Comparison of ENCODE assay signal across 36 mouse cellular contexts in the genomic region with DNA sequence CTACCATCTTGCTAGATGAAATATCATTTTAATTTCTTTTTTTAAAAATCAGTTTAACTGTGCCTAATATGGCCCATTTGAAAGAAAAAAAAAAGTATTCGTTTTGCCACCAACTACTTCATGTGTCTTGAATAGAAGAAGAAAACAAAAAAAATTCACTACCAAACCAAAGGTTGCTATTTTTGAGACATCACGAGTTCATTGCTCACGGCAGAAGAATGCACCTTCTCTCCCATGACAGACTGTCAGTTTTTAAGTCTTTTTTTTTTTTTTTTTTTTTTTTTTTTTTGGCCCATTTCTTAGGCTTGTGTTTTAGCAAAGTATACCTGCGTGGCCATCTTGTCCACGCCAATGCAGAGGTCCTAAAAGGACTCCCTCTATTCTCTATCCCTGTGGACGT. TPM values are rescaled to one million over a fixed set of nuclear protein-coding genes. Genes with fewer than 3 reads are reported as not detected.
"Had no signal": no experiment of that assay in that cellular context is flagged by ENCODE, and none has a peak within 500 bp of the region (broad histone marks: within the 10 kb centered on the region; RNA-seq: fewer than 3 reads in every experiment).

No protein-coding gene starts in this region.

- H3K4me3 ChIP-seq: gastrocnemius, adult 2 months; heart, adult 2 months; hindbrain, embryonic 10.5 days; hindbrain, embryonic 12.5 days; intestine, embryonic 15.5 days; kidney, embryonic 15.5 days; layer of hippocampus, adult 2 months; left cerebral cortex, adult 2 months; limb, embryonic 10.5 days; limb, embryonic 12.5 days; liver, embryonic 13.5 days; liver, embryonic 15.5 days had no signal

- H3K4me2 ChIP-seq: heart, embryonic 11.5 days; hindbrain, embryonic 12.5 days; hindbrain, embryonic 14.5 days; intestine, embryonic 15.5 days; kidney, embryonic 15.5 days; limb, embryonic 12.5 days; liver, embryonic 11.5 days; liver, embryonic 13.5 days; liver, embryonic 15.5 days had no signal

- H3K9me3 ChIP-seq: hindbrain, embryonic 10.5 days; hindbrain, embryonic 12.5 days; intestine, embryonic 15.5 days; kidney, embryonic 15.5 days; limb, embryonic 10.5 days; limb, embryonic 12.5 days; liver, embryonic 13.5 days; liver, embryonic 15.5 days had no signal

- H3K9ac ChIP-seq: hindbrain, embryonic 12.5 days; hindbrain, embryonic 14.5 days; intestine, embryonic 15.5 days; kidney, embryonic 15.5 days; limb, embryonic 12.5 days; liver, embryonic 13.5 days; liver, embryonic 15.5 days; liver, postnatal 0 days had no signal

- DNase-seq: gastrocnemius, adult 2 months; gastrocnemius, postnatal 10 days; gastrocnemius, postnatal 25 days; heart, adult 2 months; heart, postnatal 10 days; heart, postnatal 4 days; kidney, adult 18-20 months; kidney, adult 8-10 months; kidney, postnatal 25 days; kidney, postnatal 4 days; liver; liver, embryonic 13.5 days; liver, postnatal 0 days had no signal

- ATAC-seq: hindbrain, embryonic 16.5 days; inflammation-experienced regulatory T-cells, adult 6 months; intestine, embryonic 15.5 days; intestine, postnatal 0 days; liver, postnatal 0 days had no signal

- H3K4me1 ChIP-seq: liver, embryonic 13.5 days; liver, embryonic 15.5 days had no signal

- H3K27ac ChIP-seq: gastrocnemius, adult 2 months; heart, adult 2 months; hindbrain, embryonic 10.5 days; hindbrain, embryonic 12.5 days; hindbrain, embryonic 14.5 days; intestine, embryonic 15.5 days; kidney, embryonic 15.5 days; kidney, postnatal 0 days; layer of hippocampus, adult 2 months; left cerebral cortex, adult 2 months; limb, embryonic 10.5 days; limb, embryonic 12.5 days; liver, embryonic 13.5 days; liver, embryonic 15.5 days had no signal

- H3K27me3 ChIP-seq: hindbrain, embryonic 12.5 days; intestine, embryonic 15.5 days; kidney, embryonic 15.5 days; limb, embryonic 12.5 days; liver, embryonic 13.5 days; liver, embryonic 15.5 days had no signal

RNA-seq across cellular contexts. Expression of gene Nr1i2, which starts 50.5 kb away (rescaled TPM):
- total RNA-seq: gastrocnemius, adult 2 months; gastrocnemius, postnatal 10 days; gastrocnemius, postnatal 25 days; granulocyte monocyte progenitor cell, adult 5-6 weeks; heart, adult 2 months; heart, postnatal 10 days; heart, postnatal 25 days; heart, postnatal 4 days; layer of hippocampus, adult 2 months; layer of hippocampus, postnatal 10 days; layer of hippocampus, postnatal 25 days; left cerebral cortex, adult 2 months; left cerebral cortex, postnatal 14 days; left cerebral cortex, postnatal 36 days had no signal
- polyA plus RNA-seq: heart, adult 2 months; heart, embryonic 14.5 days; hindbrain, embryonic 10.5 days; hindbrain, embryonic 12.5 days; hindbrain, embryonic 14.5 days; hindbrain, embryonic 16.5 days; inflammation-experienced regulatory T-cells, adult 6 months; limb, embryonic 10.5 days; limb, embryonic 12.5 days had no signal
